In genomic region chr1:171345225-171346094, GRCm38 (mm10) we compare ENCODE assay signal across 8 mouse cellular contexts. TPM values are rescaled to one million over a fixed set of nuclear protein-coding genes. Genes with fewer than 3 reads are reported as not detected.
DNase-seq lines count a peak whose midpoint lies in the region; ATAC-seq and TF ChIP-seq lines count a peak whose summit lies in the region.

TSS of gene Nit1 (minus strand) at chr1:171345646.
TSS of gene Pfdn2 (plus strand) at chr1:171345670.

- DNase-seq in gastrocnemius, adult 2 months = peak; percentile 95
- peak; percentile 92 to 93 for DNase-seq in left cerebral cortex, adult 18-20 months (ENCODE audit: low spot score in 2 of 2)
- peak; percentile 91 for DNase-seq in retina, postnatal 7 days (ENCODE audit: low read depth, low spot score)
- peak; percentile 83 to 88 for DNase-seq in urinary bladder, adult 18-20 months (ENCODE audit: low spot score in 2 of 2)

- peaks cover 57% of the 10 kb centered on the region for H3K79me2 ChIP-seq in macrophage (ENCODE audit: inconsistent target)

- H3K9ac ChIP-seq in hindbrain, embryonic 16.5 days (ENCODE audit: low read depth, low read length) = peak within 1 kb of the TSS; percentile 86

- ATAC-seq in activated CD4-positive, CD25-positive, alpha-beta regulatory T cell, adult 4 months = peak; percentile 92
- peak; percentile 98 for ATAC-seq in common myeloid progenitor, adult 5-6 weeks (replicated peaks; ENCODE audit: low read depth, poor library complexity, severe bottlenecking)
- peak; percentile 95 for ATAC-seq in hindbrain, embryonic 16.5 days

- no peaks in the 10 kb centered on the region for H3K27me3 ChIP-seq in hindbrain, embryonic 16.5 days (replicated peaks; ENCODE audit: control insufficient read depth, insufficient read depth, low read length)

- intact Hi-C loops in gastrocnemius, adult 2 months (cut with DNase I) = loop anchor here (1.0 to 10.0 kb wide), 2 partner anchors 16 to 231 kb away; partner anchors contain the start of genes Cfap126 and Dedd

- H3K4me2 ChIP-seq in hindbrain, embryonic 16.5 days (ENCODE audit: low read length) = peak within 1 kb of the TSS; percentile 91

- H3K4me1 ChIP-seq in hindbrain, embryonic 16.5 days (ENCODE audit: control insufficient read depth, insufficient read depth, low read depth, low read length) = peaks cover 20% of the 10 kb centered on the region

- peaks cover 6% of the 10 kb centered on the region for H3K9me3 ChIP-seq in hindbrain, embryonic 16.5 days (ENCODE audit: control insufficient read depth, low read length)

- TF ChIP-seq CTCF in gastrocnemius, adult 2 months (IDR thresholded peaks at IDR 0.05) = no peak

- H3K36me3 ChIP-seq in hindbrain, embryonic 16.5 days (ENCODE audit: control insufficient read depth, insufficient read depth, low read length) = peaks cover 24% of the 10 kb centered on the region
- peaks cover 26% of the 10 kb centered on the region; the same call in 1 of the 2 replicates for H3K36me3 ChIP-seq in macrophage (ENCODE audit: inconsistent target)

- WGBS in hindbrain, embryonic 16.5 days = 1% methylated on average over 53 of the region's 53 CpGs
- WGBS in macrophage (ENCODE audit: missing documents) = under 1% methylated on average over 53 of the region's 53 CpGs

- H3K4me3 ChIP-seq in gastrocnemius, adult 2 months = peak within 1 kb of the TSS; percentile 85
- peak within 1 kb of the TSS; percentile 89 for H3K4me3 ChIP-seq in hindbrain, embryonic 16.5 days (ENCODE audit: low read length)
- peak within 1 kb of the TSS; percentile 99 for H3K4me3 ChIP-seq in macrophage (ENCODE audit: inconsistent target)

- peak within 1 kb of the TSS; percentile 94 for H3K27ac ChIP-seq in gastrocnemius, adult 2 months
- peak within 1 kb of the TSS; percentile 77 for H3K27ac ChIP-seq in hindbrain, embryonic 16.5 days (ENCODE audit: low read depth, low read length)
- H3K27ac ChIP-seq in macrophage = peak within 1 kb of the TSS; percentile 65

RNA-seq across cellular contexts. Expression of gene Nit1, which starts in this region (rescaled TPM):
- polyA plus RNA-seq in activated CD4-positive, CD25-positive, alpha-beta regulatory T cell, adult 4 months (2017; shearing (Covaris generic)) = 10 to 100 TPM; 26.3 to 29.7 TPM
- total RNA-seq in common myeloid progenitor, adult 5-6 weeks (2017) = 43.4 and 49.3 TPM in 2 replicates
- total RNA-seq in gastrocnemius, adult 2 months (2021) = 10 to 100 TPM; 29.4 to 30.4 TPM
- polyA plus RNA-seq in hindbrain, embryonic 16.5 days (2015; fragmentation: Nextera tagmentation; extraction: Ambion mirVana) = 51.2 and 54.7 TPM in 2 replicates
- 10 to 100 TPM; 43.3 to 47.9 TPM for total RNA-seq in left cerebral cortex, adult 18-20 months (2021)
- total RNA-seq in macrophage (2018; cell fraction: chromatin; rRNA removed) = 10 to 100 TPM in 21 of 26 experiments, 1 to 10 TPM in 5; 5.9 to 45.0 (median 24.5) TPM
- total RNA-seq in macrophage (2018; cell fraction: cytosol; rRNA removed) = 10 to 100 TPM; 15.4 to 29.7 (median 23.1) TPM
- total RNA-seq in macrophage (2018; cell fraction: nucleus; rRNA removed) = 10 to 100 TPM in 25 of 26 experiments, 1 to 10 TPM in 1; 9.3 to 38.6 (median 21.3) TPM
- 17.3 to 23.1 TPM (median 22.3 TPM) in 3 replicates for polyA plus RNA-seq in macrophage (2018)

RNA-seq across cellular contexts. Expression of gene Pfdn2, which starts in this region (rescaled TPM):
- 10 to 100 TPM; 34.7 to 60.5 TPM for polyA plus RNA-seq in activated CD4-positive, CD25-positive, alpha-beta regulatory T cell, adult 4 months (2017; shearing (Covaris generic))
- total RNA-seq in common myeloid progenitor, adult 5-6 weeks (2017) = 37.2 and 65.3 TPM in 2 replicates
- 100 to 1,000 TPM in 1 of 2 experiments, 10 to 100 TPM in 1; 93.2 to 101 TPM for total RNA-seq in gastrocnemius, adult 2 months (2021)
- 123 and 143 TPM in 2 replicates for polyA plus RNA-seq in hindbrain, embryonic 16.5 days (2015; fragmentation: Nextera tagmentation; extraction: Ambion mirVana)
- total RNA-seq in left cerebral cortex, adult 18-20 months (2021) = 100 to 1,000 TPM; 189 to 191 TPM
- 10 to 100 TPM in 18 of 26 experiments, 1 to 10 TPM in 8; 3.8 to 25.5 (median 14.3) TPM for total RNA-seq in macrophage (2018; cell fraction: chromatin; rRNA removed)
- 10 to 100 TPM; 35.1 to 93.2 (median 45.5) TPM for total RNA-seq in macrophage (2018; cell fraction: cytosol; rRNA removed)
- total RNA-seq in macrophage (2018; cell fraction: nucleus; rRNA removed) = 10 to 100 TPM in 25 of 26 experiments, 1 to 10 TPM in 1; 8.1 to 25.0 (median 14.7) TPM
- 47.7 to 119 TPM (median 64.5 TPM) in 3 replicates for polyA plus RNA-seq in macrophage (2018)

Comparison
In these comparisons a context has a peak if more than half of its experiments do, and no peak if none do; other contexts are left out.
1. Peak in every context shown above with its lines: DNase-seq, ATAC-seq, H3K4me3 ChIP-seq and H3K27ac ChIP-seq.